Mouse (Mus musculus) left cerebral cortex, postnatal 36 days (tissue): Measurements from ENCODE around the gene Rbm46. TPM values are rescaled to one million over a fixed set of nuclear protein-coding genes. Genes with fewer than 3 reads are reported as not detected.
A peak's percentile ranks its signal among the peaks of the same experiment; 100 is the strongest.

ENCODE experiments used
- DNase-seq, 2 experiments: peaks; one replicate each; pipeline ENCODE4 v3.0.0; 2021 to 2022; ENCODE audit warnings: low spot score in 2 of 2, mixed read lengths in 1 of 2
- intact Hi-C: fragments of 180-260 bp; cut with DNase I; formaldehyde crosslinking; loops from one replicate; pipeline ENCODE4 v1.15.1; 2025
- total RNA-seq, 2 experiments: library from RNA; stranded (reverse); gene quantifications; 2 replicates each; pipeline ENCODE4 v1.2.3; 2021

The Rbm46 gene
- total RNA-seq = under 1 TPM; 0.35 to 0.43 TPM

GRCm38 (mm10) chr3:82876372-82876739, at the start of gene Rbm46:
Gene Rbm46, minus strand, starts transcription at chr3:82876483.
- intact Hi-C loops = loop anchor here (5.0 to 10.0 kb wide), 2 partner anchors 106 to 178 kb away; partner anchors contain the start of gene Plrg1
- peak; percentile 50 to 53 for DNase-seq

GRCm38 (mm10) chr3:82915632-82916031, 39.3 kb upstream of the Rbm46 start:
- no peak for DNase-seq
- intact Hi-C loops = no loop called here

GRCm38 (mm10) chr3:82908671-82909070, 32.4 kb upstream of the Rbm46 start:
- intact Hi-C loops = no loop called here
- no peak for DNase-seq

GRCm38 (mm10) chr3:82904211-82904908, 28.1 kb upstream of the Rbm46 start:
- no peak for DNase-seq
- intact Hi-C loops = no loop called here

GRCm38 (mm10) chr3:82903613-82904205, 27.4 kb upstream of the Rbm46 start, which contains the start of gene Lrat:
Gene Lrat, minus strand, starts transcription at chr3:82903973.
- intact Hi-C loops = no loop called here
- DNase-seq = no peak

GRCm38 (mm10) chr3:82902757-82903612, 26.7 kb upstream of the Rbm46 start:
- intact Hi-C loops = no loop called here
- no peak for DNase-seq

GRCm38 (mm10) chr3:82888842-82889241, 12.6 kb upstream of the Rbm46 start:
- no peak for DNase-seq
- intact Hi-C loops = no loop called here

GRCm38 (mm10) chr3:82877258-82877657, 975 bp upstream of the Rbm46 start:
- no peak for DNase-seq
- intact Hi-C loops = loop anchor here (5.0 to 10.0 kb wide), 2 partner anchors 105 to 178 kb away; partner anchors contain the start of gene Plrg1

GRCm38 (mm10) chr3:82875671-82876371, 462 bp downstream of the Rbm46 start:
- intact Hi-C loops = loop anchor here (5.0 to 10.0 kb wide), 2 partner anchors 106 to 179 kb away; partner anchors contain the start of gene Plrg1
- DNase-seq = no peak

GRCm38 (mm10) chr3:82857414-82858077, 18.7 kb downstream of the Rbm46 start:
- peak in 1 of 2 experiments; percentile 12 for DNase-seq
- intact Hi-C loops = loop anchor here (2.0 kb wide), 1 partner anchor 493 kb away; no protein-coding TSS in a partner anchor

- no peak for DNase-seq
Observed at GRCm38 (mm10) chr3:82825165-82825564, 51.1 kb downstream of the Rbm46 start.

GRCm38 (mm10) chr3:82811851-82812250, 64.4 kb downstream of the Rbm46 start:
- intact Hi-C loops = no loop called here

More at GRCm38 (mm10) chr3:82825165-82825564, 51.1 kb downstream of the Rbm46 start:
- intact Hi-C loops = no loop called here

GRCm38 (mm10) chr3:82810334-82811120, 65.8 kb downstream of the Rbm46 start:
- DNase-seq = no peak
- intact Hi-C loops = no loop called here

More at GRCm38 (mm10) chr3:82811851-82812250, 64.4 kb downstream of the Rbm46 start:
- DNase-seq = no peak

- no peak for DNase-seq
- intact Hi-C loops = no loop called here
Observed at GRCm38 (mm10) chr3:82809769-82810168, 66.5 kb downstream of the Rbm46 start.

GRCm38 (mm10) chr3:82808323-82808911, 67.9 kb downstream of the Rbm46 start:
- DNase-seq = no peak
- intact Hi-C loops = no loop called here

- no peak for DNase-seq
- intact Hi-C loops = no loop called here
Observed at GRCm38 (mm10) chr3:82805291-82805690, 71.0 kb downstream of the Rbm46 start.

GRCm38 (mm10) chr3:82800470-82800843, 75.8 kb downstream of the Rbm46 start:
- no peak for DNase-seq
- intact Hi-C loops = no loop called here
